Mouse (Mus musculus) hindbrain, embryonic 11.5 days (tissue): ENCODE data around the gene Dhcr24. TPM values are rescaled to one million over a fixed set of nuclear protein-coding genes. Genes with fewer than 3 reads are reported as not detected.

Experiments used
- ATAC-seq: fragments of 200-750 bp; cut with Nextera tagmentation; 2 replicates; pipeline ENCODE4 v1.8.0; 2017; ENCODE audit warnings: mild to moderate bottlenecking, moderate TSS enrichment, moderate library complexity; ENCODE audit not compliant: low FRiP score
- DNase-seq: peaks from one replicate; pipeline ENCODE4 v3.0.0-alpha.2; 2015; ENCODE audit warnings: low spot score
- H3K27ac ChIP-seq: fragments of 300-500 bp; sonication (generic); 2 replicates; pipeline ENCODE4 v1.5.1; 2014; ENCODE audit warnings: mild to moderate bottlenecking, low read depth, low read length
- H3K27me3 ChIP-seq: fragments of 300-500 bp; sonication (generic); 2 replicates; pipeline ENCODE4 v1.6.1; 2014; ENCODE audit warnings: mild to moderate bottlenecking, low read length, moderate library complexity, mixed read lengths; ENCODE audit not compliant: control insufficient read depth, insufficient read depth
- H3K36me3 ChIP-seq: fragments of 300-500 bp; sonication (generic); 2 replicates; pipeline ENCODE4 v1.6.1; 2014; ENCODE audit warnings: mild to moderate bottlenecking, low read length, moderate library complexity, mixed read lengths; ENCODE audit not compliant: control insufficient read depth, insufficient read depth
- H3K4me1 ChIP-seq: fragments of 300-500 bp; sonication (generic); replicated peaks from 2 replicates; pipeline ENCODE4 v1.6.1; 2014; ENCODE audit warnings: low read length, mixed read lengths; ENCODE audit not compliant: control insufficient read depth, insufficient read depth
- H3K4me2 ChIP-seq: fragments of 300-500 bp; sonication (generic); replicated peaks from 2 replicates; pipeline ENCODE4 v1.6.1; 2014; ENCODE audit warnings: mild to moderate bottlenecking, low read depth, low read length
- H3K4me3 ChIP-seq: fragments of 300-500 bp; sonication (generic); 2 replicates; pipeline ENCODE4 v1.5.1; 2014; ENCODE audit warnings: low read depth, low read length
- H3K9ac ChIP-seq: fragments of 300-500 bp; sonication (generic); 2 replicates; pipeline ENCODE4 v1.6.1; 2014; ENCODE audit warnings: low read depth, low read length
- H3K9me3 ChIP-seq: fragments of 300-500 bp; sonication (generic); 2 replicates; pipeline ENCODE4 v1.6.1; 2016; ENCODE audit warnings: low read length; ENCODE audit not compliant: control insufficient read depth
- WGBS: fragments of 180-500 bp; shearing (Covaris S2); extraction: QIAGEN DNeasy Blood & Tissue Kit; methylation state at CpG from one replicate; pipeline ENCODE4 v1.1.7; 2014; 5-methylcytosine and 5-hydroxymethylcytosine counted together
- polyA plus RNA-seq: library from polyadenylated mRNA; unstranded; fragments of >200 nt; fragmentation: Nextera tagmentation; extraction: Ambion mirVana; gene quantifications from 2 replicates; pipeline ENCODE4 v1.2.1, GENCODE M21; 2014

Gene Dhcr24
- polyA plus RNA-seq, 1 experiment from 2014 or later = 34.9 TPM

- Histone ChIP-seq H3K4me1 (no peaks in the 10 kb centered on the region), H3K4me2 (no peak overlapping the region), H3K9me3 (no peaks in the 10 kb centered on the region), H3K27me3 (peaks cover 27% of the 10 kb centered on the region), H3K27ac (no peak overlapping the region), H3K4me3 (no peak overlapping the region), H3K9ac (no peak overlapping the region), H3K36me3 (no peaks in the 10 kb centered on the region)
- ATAC-seq = no peak
- DNase-seq = no peak
- 39% methylated on average over 28 of the region's 28 CpGs for WGBS
Observed at GRCm38 (mm10) chr4:106622712-106623111, 61.9 kb downstream of the Dhcr24 start.

DNA sequence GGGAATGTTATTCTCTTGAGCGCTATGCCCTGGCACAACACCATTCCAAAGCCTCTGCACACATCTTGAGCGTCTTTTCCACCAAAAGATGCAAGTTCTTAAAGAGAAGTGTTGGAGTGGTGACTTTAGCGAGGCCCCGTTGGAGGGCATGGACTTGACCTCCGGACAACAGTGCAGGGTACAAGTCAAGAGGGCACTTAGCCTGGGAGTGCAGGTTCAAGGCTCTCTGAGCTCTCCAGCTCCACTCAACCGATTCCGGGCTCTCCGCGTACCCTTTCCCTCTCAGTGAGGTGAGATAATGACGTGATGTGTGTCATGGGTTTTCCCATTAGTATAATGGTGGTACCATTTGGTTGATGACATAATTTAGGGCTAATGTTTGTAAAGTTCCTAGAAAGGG, 63.4 kb downstream of the Dhcr24 start:
- DNase-seq (no peak), ATAC-seq (no peak)
- Histone ChIP-seq H3K36me3 (no peaks in the 10 kb centered on the region), H3K4me1 (no peaks in the 10 kb centered on the region), H3K9me3 (no peaks in the 10 kb centered on the region), H3K4me3 (no peak overlapping the region), H3K9ac (no peak overlapping the region), H3K27me3 (peaks cover 27% of the 10 kb centered on the region), H3K27ac (no peak overlapping the region), H3K4me2 (no peak overlapping the region)
- 90% methylated on average over 10 of the region's 10 CpGs for WGBS

DNA sequence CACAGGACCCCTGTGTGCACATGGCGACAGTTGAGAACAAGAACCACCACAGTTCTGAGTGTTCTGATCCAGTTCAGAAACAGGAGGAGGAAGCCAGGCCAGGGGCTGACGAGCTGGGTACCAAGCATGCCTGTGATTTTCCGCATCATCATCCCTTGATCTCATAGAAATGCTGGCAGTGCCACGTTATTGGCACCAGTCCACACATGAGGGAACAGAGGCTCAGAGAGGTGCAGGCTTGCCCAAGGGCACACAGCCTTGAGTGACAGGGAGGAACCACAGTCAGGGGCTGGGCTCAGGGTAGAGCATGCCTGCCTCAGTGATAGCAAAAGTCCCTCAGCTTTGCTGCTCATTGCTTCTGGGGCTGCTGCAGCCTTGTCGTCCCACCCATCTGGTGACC, 67.0 kb downstream of the Dhcr24 start:
- Histone ChIP-seq H3K36me3 (no peaks in the 10 kb centered on the region), H3K4me1 (0 out of 2 replicates have a peak, but pooled peaks cover 2% of the 10 kb centered on the region), H3K4me2 (no peak overlapping the region), H3K4me3 (no peak overlapping the region), H3K9ac (no peak overlapping the region), H3K27me3 (peaks cover 13% of the 10 kb centered on the region), H3K27ac (no peak overlapping the region), H3K9me3 (no peaks in the 10 kb centered on the region)
- no peak for ATAC-seq
- WGBS = 77% methylated on average over 5 of the region's 5 CpGs
- DNase-seq = no peak

GRCm38 (mm10) chr4:106628650-106629360, 68.0 kb downstream of the Dhcr24 start:
- DNase-seq (no peak), ATAC-seq (no peak)
- Histone ChIP-seq H3K27ac (no peak overlapping the region), H3K9ac (no peak overlapping the region), H3K27me3 (peaks cover 3% of the 10 kb centered on the region), H3K4me2 (no peak overlapping the region), H3K4me3 (no peak overlapping the region), H3K36me3 (no peaks in the 10 kb centered on the region), H3K4me1 (0 out of 2 replicates have a peak, but pooled peaks cover 2% of the 10 kb centered on the region), H3K9me3 (no peaks in the 10 kb centered on the region)
- WGBS = 60% methylated on average over 9 of the region's 9 CpGs

DNA sequence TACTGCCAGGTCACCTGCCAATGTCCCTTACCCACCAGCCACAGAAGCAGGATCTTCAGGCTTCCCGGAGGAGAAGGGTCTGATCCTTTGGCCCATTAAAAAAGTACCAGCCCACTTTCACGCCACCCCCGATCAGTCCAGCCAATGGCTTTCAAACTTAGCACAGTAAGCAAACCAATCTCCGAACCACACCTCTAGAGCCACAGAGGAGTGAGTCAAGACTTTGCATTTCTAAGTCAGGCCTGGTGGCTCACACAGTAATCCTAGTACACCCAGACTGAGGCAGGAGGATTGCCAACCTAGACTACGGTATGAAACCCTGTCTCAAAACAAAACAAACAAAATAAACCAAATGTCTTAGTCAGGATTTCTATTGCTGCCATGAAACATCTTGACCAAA, 68.5 kb downstream of the Dhcr24 start:
- Histone ChIP-seq H3K36me3 (no peaks in the 10 kb centered on the region), H3K27me3 (no peaks in the 10 kb centered on the region), H3K4me2 (no peak overlapping the region), H3K4me3 (no peak overlapping the region), H3K27ac (no peak overlapping the region), H3K9ac (no peak overlapping the region), H3K4me1 (0 out of 2 replicates have a peak, but pooled peaks cover 2% of the 10 kb centered on the region), H3K9me3 (no peaks in the 10 kb centered on the region)
- DNase-seq (no peak), ATAC-seq (no peak)
- WGBS = 73% methylated on average over 5 of the region's 5 CpGs

DNA sequence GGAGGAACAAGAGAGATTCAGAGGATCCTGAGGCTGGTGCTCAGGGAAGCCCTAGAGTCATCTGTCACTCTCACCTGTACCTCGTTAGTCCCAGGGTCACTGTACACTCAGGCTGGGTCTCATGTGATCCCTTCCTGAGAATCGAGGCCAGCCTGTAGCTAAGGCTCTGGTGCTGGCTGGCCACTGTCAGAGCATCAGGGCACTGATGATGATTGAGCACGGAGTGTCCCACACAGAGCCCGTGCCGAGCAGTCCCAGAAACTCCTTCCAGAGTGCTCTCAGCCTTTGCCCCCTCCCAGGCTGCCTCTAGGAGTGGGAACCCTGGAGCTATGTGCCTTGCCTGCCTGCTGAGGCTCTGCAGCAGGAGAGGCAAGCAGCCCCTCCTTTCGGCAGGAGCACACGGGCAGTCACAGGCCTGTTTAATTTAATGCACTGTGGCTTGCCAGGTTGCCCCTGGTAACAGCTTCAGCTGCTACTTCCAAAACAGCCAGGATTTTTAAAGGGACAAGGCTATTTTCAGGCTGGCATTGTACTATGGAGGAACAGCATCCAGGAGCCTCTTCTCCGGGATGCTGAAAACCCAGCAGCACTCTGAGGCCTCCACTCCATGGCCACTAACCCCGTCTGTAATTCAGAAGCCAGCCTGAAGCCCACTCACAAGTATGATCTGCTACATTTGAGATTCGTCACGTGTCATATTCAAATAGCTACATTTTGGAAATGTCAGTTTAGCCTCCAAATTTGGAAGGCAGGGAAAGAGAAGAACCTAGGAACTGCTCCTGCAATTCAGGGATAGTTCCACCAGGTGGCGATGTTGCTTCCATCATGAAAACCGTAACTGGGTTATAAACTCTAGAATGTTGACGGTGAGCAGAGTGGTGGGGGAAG, 69.7 kb downstream of the Dhcr24 start:
- no peaks in the 10 kb centered on the region for H3K27me3 ChIP-seq
- ATAC-seq (peak; percentile 76), DNase-seq (peak; percentile 80)
- no peak overlapping the region for H3K4me3 ChIP-seq
- no peaks in the 10 kb centered on the region for H3K36me3 ChIP-seq
- 0 out of 2 replicates have a peak, but pooled peaks cover 2% of the 10 kb centered on the region for H3K4me1 ChIP-seq
- H3K9ac ChIP-seq = no peak overlapping the region
- 30% methylated on average over 14 of the region's 14 CpGs for whole genome bisulfite sequencing
- no peak overlapping the region for H3K27ac ChIP-seq
- no peak overlapping the region for H3K4me2 ChIP-seq
- H3K9me3 ChIP-seq = no peaks in the 10 kb centered on the region

GRCm38 (mm10) chr4:106632313-106632712, 71.5 kb downstream of the Dhcr24 start:
- Histone ChIP-seq H3K27me3 (no peaks in the 10 kb centered on the region), H3K4me3 (no peak overlapping the region), H3K9me3 (no peaks in the 10 kb centered on the region), H3K9ac (no peak overlapping the region), H3K27ac (no peak overlapping the region), H3K4me1 (0 out of 2 replicates have a peak, but pooled peaks cover 2% of the 10 kb centered on the region), H3K36me3 (no peaks in the 10 kb centered on the region), H3K4me2 (no peak overlapping the region)
- ATAC-seq = no peak
- no peak for DNase-seq
- WGBS = 64% methylated on average over 1 of the region's 3 CpGs

DNA sequence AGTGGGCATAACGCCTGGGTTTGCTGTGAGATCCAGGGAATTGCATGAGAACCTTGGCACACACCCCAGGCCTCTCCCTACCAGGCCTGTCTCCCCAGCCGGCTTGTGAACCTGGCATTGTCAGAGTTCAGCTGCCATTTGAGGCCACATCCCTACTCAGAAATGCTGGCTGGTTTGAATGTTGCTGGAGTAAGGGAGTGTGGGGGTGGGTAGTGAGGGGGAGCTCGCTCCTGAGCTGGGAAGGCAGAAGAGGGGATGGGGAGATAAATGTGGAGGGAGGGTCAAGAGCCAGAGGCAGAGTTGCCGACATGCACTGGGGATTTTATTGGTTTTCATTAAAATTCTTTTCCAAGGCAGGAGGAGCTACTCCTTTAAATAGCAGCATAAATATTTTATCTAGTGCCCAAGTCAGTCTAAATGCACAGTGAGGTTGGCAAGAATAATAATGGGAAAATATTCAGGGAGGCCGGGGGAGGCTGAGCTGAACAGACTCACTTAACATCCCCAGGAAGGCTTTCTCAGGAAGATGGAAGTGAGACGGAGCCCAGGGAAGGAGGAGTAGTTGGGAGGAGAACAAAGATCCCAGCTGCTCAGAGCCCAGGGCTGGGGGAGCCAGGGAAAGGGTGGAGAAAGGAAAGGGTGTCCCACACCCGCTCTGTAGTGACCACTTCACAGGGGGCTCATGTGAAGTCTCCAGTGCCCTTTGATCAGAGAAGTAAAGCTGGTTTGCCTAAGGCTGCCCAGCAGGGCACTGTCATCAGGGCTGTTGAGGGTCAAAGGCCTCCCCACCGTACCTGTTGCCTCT, 72.6 kb downstream of the Dhcr24 start:
- no peaks in the 10 kb centered on the region for H3K36me3 ChIP-seq
- H3K27ac ChIP-seq = no peak overlapping the region
- H3K4me1 ChIP-seq = 0 out of 2 replicates have a peak, but pooled peaks cover 2% of the 10 kb centered on the region
- no peak overlapping the region for H3K4me2 ChIP-seq
- no peak overlapping the region for H3K4me3 ChIP-seq
- H3K9ac ChIP-seq = no peak overlapping the region
- 42% methylated on average over 8 of the region's 8 CpGs for WGBS
- no peaks in the 10 kb centered on the region for H3K27me3 ChIP-seq
- DNase-seq (no peak), ATAC-seq (no peak)
- no peaks in the 10 kb centered on the region for H3K9me3 ChIP-seq
